Mouse (Mus musculus) liver, embryonic 14.5 days (tissue): Measurements from ENCODE around the gene Prkg1.

Experiments used
- CTCF ChIP-seq: IDR thresholded peaks from 2 replicates; pipeline ENCODE4 v1.5.1; 2016; ENCODE audit warnings: antibody characterized with exemption, low read depth, control low read depth
- EP300 ChIP-seq: IDR thresholded peaks from 2 replicates; pipeline ENCODE4 v1.6.1; 2016; ENCODE audit warnings: antibody characterized with exemption, low read depth

DNA sequence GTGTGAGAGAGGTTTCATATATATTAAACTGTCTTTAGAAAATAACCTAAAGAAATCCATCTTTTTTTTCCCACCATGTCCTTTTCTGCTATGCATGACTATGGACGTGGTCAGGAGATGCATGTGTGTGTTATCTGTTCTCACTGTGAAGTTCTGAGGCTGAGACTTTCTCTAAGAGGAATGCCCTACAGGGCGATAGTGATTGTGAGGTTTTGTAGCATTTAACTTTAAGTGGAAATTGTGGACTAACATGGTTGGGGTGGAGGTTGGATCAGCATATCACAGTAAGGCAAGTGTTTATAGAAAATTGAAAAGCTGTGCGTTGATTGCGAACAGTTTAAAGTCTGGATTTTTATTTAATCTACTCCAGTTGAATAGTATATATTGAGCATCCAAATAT, 618 bp upstream of the Prkg1 start:
- no peak for TF ChIP-seq CTCF
- TF ChIP-seq EP300 = no peak
